ENCODE assay signal across 16 mouse cellular contexts in genomic region chr11:20250476-20251178, GRCm38 (mm10). TPM values are rescaled to one million over a fixed set of nuclear protein-coding genes. Genes with fewer than 3 reads are reported as not detected.
DNase-seq lines count a peak whose midpoint lies in the region; ATAC-seq lines count a peak whose summit lies in the region.
"Had no signal": no experiment of that assay in that cellular context is flagged by ENCODE, and none has a peak within 500 bp of the region (broad histone marks: within the 10 kb centered on the region; RNA-seq: fewer than 3 reads in every experiment).

No protein-coding gene starts in this region.

- no peak overlapping the region for H3K27ac ChIP-seq in heart, embryonic 10.5 days
- no peak overlapping the region for H3K27ac ChIP-seq in lung, embryonic 16.5 days (ENCODE audit: low read length)
- H3K27ac ChIP-seq in limb, embryonic 10.5 days = no peak overlapping the region; the same call in 1 of the 2 replicates
- H3K27ac ChIP-seq: midbrain, embryonic 13.5 days had no signal

- H3K27me3 ChIP-seq in heart, embryonic 10.5 days (ENCODE audit: insufficient read depth, poor library complexity, severe bottlenecking) = no peaks in the 10 kb centered on the region
- no peaks in the 10 kb centered on the region for H3K27me3 ChIP-seq in lung, embryonic 16.5 days (ENCODE audit: control insufficient read depth, insufficient read depth, low read depth, low read length)
- H3K27me3 ChIP-seq in limb, embryonic 10.5 days (ENCODE audit: low read depth, poor library complexity, severe bottlenecking) = no peaks in the 10 kb centered on the region
- H3K27me3 ChIP-seq: midbrain, embryonic 13.5 days; Patski had no signal

- H3K9ac ChIP-seq in lung, embryonic 16.5 days (ENCODE audit: low read length) = no peak overlapping the region

- peak overlapping the region; percentile 96; the same call in 1 of the 2 replicates for H3K4me3 ChIP-seq in heart, embryonic 10.5 days
- H3K4me3 ChIP-seq in lung, embryonic 16.5 days (ENCODE audit: low read length) = no peak overlapping the region
- H3K4me3 ChIP-seq in limb, embryonic 10.5 days = peak overlapping the region; percentile 94; the same call in 1 of the 2 replicates

- ATAC-seq in lung, embryonic 16.5 days (ENCODE audit: low read depth) = no peak

- DNase-seq in heart, embryonic 10.5 days (ENCODE audit: low spot score) = peak; percentile 70
- no peak for DNase-seq in heart, postnatal 25 days (ENCODE audit: low spot score)
- DNase-seq in lung, adult 18-20 months = no peak
- peak; percentile 67 for DNase-seq in ES-CJ7 (ENCODE audit: low read depth, low spot score)
- DNase-seq in limb, embryonic 10.5 days (ENCODE audit: low spot score) = no peak
- no peak for DNase-seq in gastrocnemius, adult 8-10 months (ENCODE audit: low spot score in 2 of 2)
- DNase-seq: adrenal gland, adult 2 months; cerebellum, adult 9-10 months; heart, adult 2 months; heart, postnatal 14 days; kidney, adult 11 months; kidney, postnatal 36 days; left cerebral cortex, postnatal 4 days had no signal

- H3K36me3 ChIP-seq in heart, embryonic 10.5 days = peaks cover 13% of the 10 kb centered on the region; the same call in 1 of the 2 replicates
- no peaks in the 10 kb centered on the region for H3K36me3 ChIP-seq in lung, embryonic 16.5 days (ENCODE audit: control insufficient read depth, insufficient read depth, low read length)
- H3K36me3 ChIP-seq in limb, embryonic 10.5 days = peaks cover 14% of the 10 kb centered on the region
- H3K36me3 ChIP-seq: midbrain, embryonic 13.5 days had no signal

- 86% methylated on average over 6 of the region's 6 CpGs for WGBS in heart, embryonic 10.5 days
- WGBS in lung, embryonic 16.5 days = 88% methylated on average over 6 of the region's 6 CpGs
- WGBS in limb, embryonic 10.5 days = 84% methylated on average over 6 of the region's 6 CpGs

- H3K4me1 ChIP-seq in heart, embryonic 10.5 days = peaks cover 33% of the 10 kb centered on the region
- peaks cover 23% of the 10 kb centered on the region for H3K4me1 ChIP-seq in lung, embryonic 16.5 days (replicated peaks; ENCODE audit: control insufficient read depth, insufficient read depth, low read length)
- H3K4me1 ChIP-seq in limb, embryonic 10.5 days = peaks cover 40% of the 10 kb centered on the region

- peak overlapping the region; percentile 92; the same call in 1 of the 2 replicates for H3K4me2 ChIP-seq in lung, embryonic 16.5 days (ENCODE audit: low read depth, low read length)

- intact Hi-C loops in heart, postnatal 25 days (cut with DNase I) = no loop called here

- H3K9me3 ChIP-seq in heart, embryonic 10.5 days = no peaks in the 10 kb centered on the region
- H3K9me3 ChIP-seq in lung, embryonic 16.5 days (ENCODE audit: control insufficient read depth, low read length) = no peaks in the 10 kb centered on the region
- H3K9me3 ChIP-seq in limb, embryonic 10.5 days (replicated peaks) = no peaks in the 10 kb centered on the region
- H3K9me3 ChIP-seq: midbrain, embryonic 13.5 days had no signal

RNA-seq across cellular contexts. Expression of gene Cep68, which starts 1.4 kb away (rescaled TPM):
- polyA plus RNA-seq in heart, embryonic 10.5 days (2016; fragmentation: Nextera tagmentation; extraction: Ambion mirVana) = 39.0 and 40.8 TPM in 2 replicates
- 10 to 100 TPM; 44.9 to 52.1 TPM for total RNA-seq in heart, postnatal 25 days (2021)
- polyA plus RNA-seq in lung, embryonic 16.5 days (2015; fragmentation: Nextera tagmentation; extraction: Ambion mirVana) = 36.8 and 37.0 TPM in 2 replicates
- 43.7 and 50.8 TPM in 2 replicates for polyA plus RNA-seq in limb, embryonic 10.5 days (2016; fragmentation: Nextera tagmentation; extraction: Ambion mirVana)
- total RNA-seq in gastrocnemius, adult 8-10 months (2022) = 10 to 100 TPM; 32.7 to 36.1 (median 33.8) TPM

RNA-seq across cellular contexts. Expression of gene Rab1a, which starts 49.4 kb away (rescaled TPM):
- polyA plus RNA-seq in heart, embryonic 10.5 days (2016; fragmentation: Nextera tagmentation; extraction: Ambion mirVana) = 207 and 233 TPM in 2 replicates
- 100 to 1,000 TPM; 118 to 135 TPM for total RNA-seq in heart, postnatal 25 days (2021)
- 261 and 264 TPM in 2 replicates for polyA plus RNA-seq in lung, embryonic 16.5 days (2015; fragmentation: Nextera tagmentation; extraction: Ambion mirVana)
- polyA plus RNA-seq in limb, embryonic 10.5 days (2016; fragmentation: Nextera tagmentation; extraction: Ambion mirVana) = 184 and 206 TPM in 2 replicates
- total RNA-seq in gastrocnemius, adult 8-10 months (2022) = 10 to 100 TPM; 84.0 to 90.6 (median 85.6) TPM

Comparison
In these comparisons a context has a peak if more than half of its experiments do, and no peak if none do; other contexts are left out.
1. DNase-seq: peak in heart, embryonic 10.5 days (single experiment) and ES-CJ7 (single experiment); none in heart, postnatal 25 days (single experiment), lung, adult 18-20 months (0 of 2), limb, embryonic 10.5 days (single experiment) and gastrocnemius, adult 8-10 months (0 of 2).